Mouse (Mus musculus): Measurements from ENCODE around the gene Rhd.

GRCm38 (mm10) chr4:134851876-134852275 is 12.5 kb upstream of the Rhd start:
- TF ChIP-seq CTCF (IDR thresholded peaks at IDR 0.05; ENCODE audit: extremely low read depth, insufficient read depth, low read length) (no peak), POLR2A (IDR thresholded peaks at IDR 0.05; ENCODE audit: extremely low read depth, insufficient read depth, low read length) (no peak)
